Mouse (Mus musculus): ENCODE data around the gene Fxyd3. TPM values are rescaled to one million over a fixed set of nuclear protein-coding genes. Genes with fewer than 3 reads are reported as not detected.
A peak's percentile ranks its signal among the peaks of the same experiment; 100 is the strongest.

Fxyd3 gene
- polyA plus RNA-seq, 1 experiment from 2014 or later, result not detected

GRCm38 (mm10) chr7:31072326-31072725, 4.2 kb downstream of the Fxyd3 start:
- ATAC-seq (ENCODE audit: low FRiP score, low TSS enrichment), result no peak
- no peak overlapping the region for H3K4me2 ChIP-seq (ENCODE audit: low read length)
- H3K4me1 ChIP-seq (ENCODE audit: control insufficient read depth, insufficient read depth, low read length), result no peaks in the 10 kb centered on the region
- no peak for DNase-seq
- no peaks in the 10 kb centered on the region for H3K27me3 ChIP-seq (ENCODE audit: control insufficient read depth, insufficient read depth, low read length)
- no peaks in the 10 kb centered on the region for H3K9me3 ChIP-seq (ENCODE audit: control insufficient read depth, low read length)
- no peak overlapping the region for H3K4me3 ChIP-seq (replicated peaks; ENCODE audit: low read depth, low read length)
- no peaks in the 10 kb centered on the region for H3K36me3 ChIP-seq (ENCODE audit: control insufficient read depth, insufficient read depth, low read length)
- 65% methylated on average over 9 of the region's 9 CpGs for WGBS
- no peak overlapping the region for H3K27ac ChIP-seq (replicated peaks; ENCODE audit: low read depth, low read length)
- H3K9ac ChIP-seq (replicated peaks; ENCODE audit: low read length), result no peak overlapping the region

GRCm38 (mm10) chr7:31070324-31070723, 6.2 kb downstream of the Fxyd3 start:
- ATAC-seq (ENCODE audit: low FRiP score, low TSS enrichment), result no peak
- Histone ChIP-seq H3K4me2 (ENCODE audit: low read length) (no peak overlapping the region), H3K4me3 (replicated peaks; ENCODE audit: low read depth, low read length) (no peak overlapping the region), H3K9ac (replicated peaks; ENCODE audit: low read length) (no peak overlapping the region), H3K27ac (replicated peaks; ENCODE audit: low read depth, low read length) (no peak overlapping the region), H3K9me3 (ENCODE audit: control insufficient read depth, low read length) (no peaks in the 10 kb centered on the region), H3K36me3 (ENCODE audit: control insufficient read depth, insufficient read depth, low read length) (no peaks in the 10 kb centered on the region), H3K27me3 (ENCODE audit: control insufficient read depth, insufficient read depth, low read length) (no peaks in the 10 kb centered on the region), H3K4me1 (ENCODE audit: control insufficient read depth, insufficient read depth, low read length) (no peaks in the 10 kb centered on the region)
- WGBS, result 81% methylated on average over 6 of the region's 6 CpGs
- DNase-seq, result no peak

GRCm38 (mm10) chr7:31069491-31069890, 7.0 kb downstream of the Fxyd3 start:
- no peaks in the 10 kb centered on the region for H3K4me1 ChIP-seq (ENCODE audit: control insufficient read depth, insufficient read depth, low read length)
- no peaks in the 10 kb centered on the region for H3K36me3 ChIP-seq (ENCODE audit: control insufficient read depth, insufficient read depth, low read length)
- H3K9me3 ChIP-seq (ENCODE audit: control insufficient read depth, low read length), result no peaks in the 10 kb centered on the region
- WGBS, result 87% methylated on average over 14 of the region's 14 CpGs
- H3K27me3 ChIP-seq (ENCODE audit: control insufficient read depth, insufficient read depth, low read length), result no peaks in the 10 kb centered on the region
- H3K27ac ChIP-seq (replicated peaks; ENCODE audit: low read depth, low read length), result no peak overlapping the region
- no peak overlapping the region for H3K4me3 ChIP-seq (replicated peaks; ENCODE audit: low read depth, low read length)
- ATAC-seq (ENCODE audit: low FRiP score, low TSS enrichment) (no peak), DNase-seq (no peak)
- no peak overlapping the region for H3K9ac ChIP-seq (replicated peaks; ENCODE audit: low read length)
- H3K4me2 ChIP-seq (ENCODE audit: low read length), result no peak overlapping the region

- H3K4me1 ChIP-seq (ENCODE audit: control insufficient read depth, insufficient read depth, low read length), result no peaks in the 10 kb centered on the region
- no peak overlapping the region for H3K4me3 ChIP-seq (replicated peaks; ENCODE audit: low read depth, low read length)
- DNase-seq, result peak; percentile 48
- H3K36me3 ChIP-seq (ENCODE audit: control insufficient read depth, insufficient read depth, low read length), result no peaks in the 10 kb centered on the region
- H3K4me2 ChIP-seq (ENCODE audit: low read length), result no peak overlapping the region
- H3K27me3 ChIP-seq (ENCODE audit: control insufficient read depth, insufficient read depth, low read length), result no peaks in the 10 kb centered on the region
- ATAC-seq (ENCODE audit: low FRiP score, low TSS enrichment), result no peak
- no peak overlapping the region for H3K9ac ChIP-seq (replicated peaks; ENCODE audit: low read length)
- WGBS, result 41% methylated on average over 5 of the region's 5 CpGs
- H3K27ac ChIP-seq (replicated peaks; ENCODE audit: low read depth, low read length), result no peak overlapping the region
- no peaks in the 10 kb centered on the region for H3K9me3 ChIP-seq (ENCODE audit: control insufficient read depth, low read length)
Observed at GRCm38 (mm10) chr7:31067836-31068235, 8.7 kb downstream of the Fxyd3 start.

- no peaks in the 10 kb centered on the region for H3K36me3 ChIP-seq (ENCODE audit: control insufficient read depth, insufficient read depth, low read length)
- no peak overlapping the region for H3K9ac ChIP-seq (replicated peaks; ENCODE audit: low read length)
- no peak for ATAC-seq (ENCODE audit: low FRiP score, low TSS enrichment)
- no peaks in the 10 kb centered on the region for H3K27me3 ChIP-seq (ENCODE audit: control insufficient read depth, insufficient read depth, low read length)
- no peak for DNase-seq
- H3K4me3 ChIP-seq (replicated peaks; ENCODE audit: low read depth, low read length), result no peak overlapping the region
- no peaks in the 10 kb centered on the region for H3K4me1 ChIP-seq (ENCODE audit: control insufficient read depth, insufficient read depth, low read length)
- no peaks in the 10 kb centered on the region for H3K9me3 ChIP-seq (ENCODE audit: control insufficient read depth, low read length)
- no peak overlapping the region for H3K4me2 ChIP-seq (ENCODE audit: low read length)
- 92% methylated on average over 12 of the region's 12 CpGs for WGBS
- no peak overlapping the region for H3K27ac ChIP-seq (replicated peaks; ENCODE audit: low read depth, low read length)
Observed at GRCm38 (mm10) chr7:31063074-31063560, 13.4 kb downstream of the Fxyd3 start.

GRCm38 (mm10) chr7:31060621-31061010, 15.9 kb downstream of the Fxyd3 start:
- Histone ChIP-seq H3K9ac (replicated peaks; ENCODE audit: low read length) (no peak overlapping the region), H3K4me3 (replicated peaks; ENCODE audit: low read depth, low read length) (no peak overlapping the region), H3K9me3 (ENCODE audit: control insufficient read depth, low read length) (no peaks in the 10 kb centered on the region), H3K36me3 (ENCODE audit: control insufficient read depth, insufficient read depth, low read length) (no peaks in the 10 kb centered on the region), H3K4me2 (ENCODE audit: low read length) (no peak overlapping the region), H3K4me1 (ENCODE audit: control insufficient read depth, insufficient read depth, low read length) (no peaks in the 10 kb centered on the region), H3K27ac (replicated peaks; ENCODE audit: low read depth, low read length) (no peak overlapping the region), H3K27me3 (ENCODE audit: control insufficient read depth, insufficient read depth, low read length) (no peaks in the 10 kb centered on the region)
- no peak for ATAC-seq (ENCODE audit: low FRiP score, low TSS enrichment)
- DNase-seq, result no peak
- 86% methylated on average over 7 of the region's 7 CpGs for WGBS

- Histone ChIP-seq H3K27ac (replicated peaks; ENCODE audit: low read depth, low read length) (no peak overlapping the region), H3K9ac (replicated peaks; ENCODE audit: low read length) (no peak overlapping the region), H3K4me2 (ENCODE audit: low read length) (no peak overlapping the region), H3K4me3 (replicated peaks; ENCODE audit: low read depth, low read length) (no peak overlapping the region), H3K9me3 (ENCODE audit: control insufficient read depth, low read length) (no peaks in the 10 kb centered on the region), H3K27me3 (ENCODE audit: control insufficient read depth, insufficient read depth, low read length) (no peaks in the 10 kb centered on the region), H3K4me1 (ENCODE audit: control insufficient read depth, insufficient read depth, low read length) (no peaks in the 10 kb centered on the region), H3K36me3 (ENCODE audit: control insufficient read depth, insufficient read depth, low read length) (no peaks in the 10 kb centered on the region)
- no peak for DNase-seq
- no peak for ATAC-seq (ENCODE audit: low FRiP score, low TSS enrichment)
- 56% methylated on average over 11 of the region's 11 CpGs for WGBS
Observed at GRCm38 (mm10) chr7:31059919-31060620, 16.4 kb downstream of the Fxyd3 start.

- Histone ChIP-seq H3K27ac (replicated peaks; ENCODE audit: low read depth, low read length) (no peak within 1 kb of the TSS), H3K27me3 (ENCODE audit: control insufficient read depth, insufficient read depth, low read length) (peaks cover under 1% of the 10 kb centered on the region; the same call in 1 of the 2 replicates), H3K36me3 (ENCODE audit: control insufficient read depth, insufficient read depth, low read length) (no peaks in the 10 kb centered on the region), H3K4me2 (ENCODE audit: low read length) (no peak within 1 kb of the TSS), H3K4me1 (ENCODE audit: control insufficient read depth, insufficient read depth, low read length) (no peaks in the 10 kb centered on the region), H3K4me3 (replicated peaks; ENCODE audit: low read depth, low read length) (no peak within 1 kb of the TSS), H3K9me3 (ENCODE audit: control insufficient read depth, low read length) (no peaks in the 10 kb centered on the region), H3K9ac (replicated peaks; ENCODE audit: low read length) (no peak within 1 kb of the TSS)
- peak; percentile 66 for DNase-seq
- peak; percentile 40; the same call in 1 of the 2 replicates for ATAC-seq (ENCODE audit: low FRiP score, low TSS enrichment)
- 6% methylated on average over 2 of the region's 2 CpGs for WGBS
Observed at GRCm38 (mm10) chr7:31059108-31059507, 17.4 kb downstream of the Fxyd3 start, which contains the start of gene Lgi4. TSS of gene Lgi4 (plus strand) at chr7:31059342.

GRCm38 (mm10) chr7:31058211-31058610, 18.3 kb downstream of the Fxyd3 start:
- no peak overlapping the region for H3K9ac ChIP-seq (replicated peaks; ENCODE audit: low read length)
- no peak overlapping the region for H3K27ac ChIP-seq (replicated peaks; ENCODE audit: low read depth, low read length)
- ATAC-seq (ENCODE audit: low FRiP score, low TSS enrichment) (no peak), DNase-seq (no peak)
- 92% methylated on average over 6 of the region's 6 CpGs for WGBS
- H3K27me3 ChIP-seq (ENCODE audit: control insufficient read depth, insufficient read depth, low read length), result peaks cover 9% of the 10 kb centered on the region
- H3K9me3 ChIP-seq (ENCODE audit: control insufficient read depth, low read length), result no peaks in the 10 kb centered on the region
- H3K36me3 ChIP-seq (ENCODE audit: control insufficient read depth, insufficient read depth, low read length), result no peaks in the 10 kb centered on the region
- no peaks in the 10 kb centered on the region for H3K4me1 ChIP-seq (ENCODE audit: control insufficient read depth, insufficient read depth, low read length)
- H3K4me2 ChIP-seq (ENCODE audit: low read length), result no peak overlapping the region
- no peak overlapping the region for H3K4me3 ChIP-seq (replicated peaks; ENCODE audit: low read depth, low read length)
